Mouse (Mus musculus): ENCODE data around the gene Tsen15. TPM values are rescaled to one million over a fixed set of nuclear protein-coding genes. Genes with fewer than 3 reads are reported as not detected.

Gene Tsen15
- 41.8 and 43.4 TPM in 2 replicates for polyA plus RNA-seq (2015; fragmentation: Nextera tagmentation; extraction: Ambion mirVana)

- peak; percentile 70 for DNase-seq (ENCODE audit: low spot score)
These were observed at the start of gene Tsen15 for GRCm38 (mm10) chr1:152386188-152386835. Gene Tsen15, minus strand, starts transcription at chr1:152386688.

- DNase-seq (ENCODE audit: low spot score) = no peak
These were observed 47.7 kb upstream of the Tsen15 start for GRCm38 (mm10) chr1:152434166-152434565.

- DNase-seq (ENCODE audit: low spot score) = no peak
These were observed 43.3 kb upstream of the Tsen15 start for GRCm38 (mm10) chr1:152429805-152430204.

DNA sequence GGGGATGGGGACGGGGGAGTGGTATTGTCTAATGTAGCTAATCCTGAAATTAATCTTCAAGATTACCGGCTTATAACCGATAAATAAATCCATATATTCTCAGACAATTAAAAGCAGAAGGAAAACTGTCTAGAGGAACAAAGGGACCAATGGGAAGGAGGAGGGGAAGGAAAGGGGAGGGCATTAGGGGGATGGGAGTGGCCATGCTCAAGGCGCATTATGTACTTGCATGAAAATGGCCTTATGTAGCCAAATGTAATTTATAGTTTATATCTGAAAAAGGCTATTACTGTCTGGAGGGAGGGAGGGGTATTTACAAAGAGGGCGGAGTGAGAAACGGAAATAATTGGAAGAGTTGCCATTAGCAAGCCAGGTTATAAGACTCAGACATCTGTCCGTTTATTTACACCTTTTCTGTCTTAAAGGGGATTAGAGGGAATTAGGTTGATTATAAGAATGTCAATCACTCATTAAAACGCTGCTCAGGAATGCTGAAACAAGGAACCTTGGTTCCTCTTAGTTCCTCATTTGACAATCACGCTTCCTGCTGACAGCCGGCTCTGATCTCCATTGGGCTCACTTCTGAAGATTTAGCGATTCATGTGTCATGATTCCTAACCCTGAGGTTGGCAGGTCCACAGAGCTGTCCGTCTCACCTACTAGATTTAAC is 41.6 kb upstream of the Tsen15 start:
- no peak for DNase-seq (ENCODE audit: low spot score)

GRCm38 (mm10) chr1:152423052-152423451 is 36.6 kb upstream of the Tsen15 start:
- no peak for DNase-seq (ENCODE audit: low spot score)

GRCm38 (mm10) chr1:152422295-152422694 is 35.8 kb upstream of the Tsen15 start:
- DNase-seq (ENCODE audit: low spot score) = no peak

DNA sequence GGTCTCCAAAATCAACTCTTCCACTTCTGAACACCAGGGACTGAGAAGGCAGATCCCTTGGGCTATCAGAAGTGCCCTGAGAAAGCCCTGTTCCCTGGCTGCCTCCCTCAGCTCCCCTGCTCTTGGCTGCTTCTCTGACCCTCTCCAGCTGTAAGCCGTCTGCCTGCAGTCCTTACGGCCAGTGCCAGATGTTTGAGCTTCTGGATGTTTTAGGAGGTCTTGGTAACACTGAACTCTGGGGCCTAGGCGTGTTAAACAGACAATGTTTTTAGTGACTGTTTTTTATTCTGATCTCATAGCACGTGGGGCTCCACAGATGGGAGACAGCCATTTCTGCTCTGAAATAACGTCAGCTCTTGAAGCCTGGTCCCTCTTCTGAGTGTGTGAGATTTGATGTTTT is 31.1 kb upstream of the Tsen15 start:
- DNase-seq (ENCODE audit: low spot score) = no peak

DNA sequence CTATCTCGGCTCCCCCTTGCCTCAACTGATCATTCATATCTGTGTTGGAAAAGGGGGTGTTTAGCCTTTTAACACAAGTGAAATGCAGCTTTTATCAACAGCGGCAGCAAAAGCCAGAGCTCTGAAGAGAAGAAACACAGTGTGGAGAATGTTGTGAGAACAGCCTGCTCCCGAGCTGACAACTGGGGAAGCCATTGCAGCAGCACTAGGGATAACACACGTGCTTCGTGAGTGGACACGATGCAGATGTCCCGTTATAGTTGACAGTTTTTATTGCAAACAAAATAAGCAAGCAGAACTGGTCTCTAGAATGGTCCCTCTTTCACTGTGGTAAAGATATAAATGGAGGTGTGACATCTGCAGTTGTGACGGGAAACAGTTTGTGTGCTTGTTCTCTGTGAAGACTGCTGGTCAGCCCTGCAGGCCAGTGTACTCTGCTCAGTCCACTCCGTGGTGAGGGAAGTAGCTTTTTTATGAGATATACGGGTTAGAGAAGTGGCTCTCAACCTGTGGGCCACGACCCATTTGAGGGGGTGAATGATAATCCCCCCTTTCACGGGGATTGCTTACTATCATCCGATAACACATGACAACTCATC is 29.9 kb upstream of the Tsen15 start:
- DNase-seq (ENCODE audit: low spot score) = no peak

DNA sequence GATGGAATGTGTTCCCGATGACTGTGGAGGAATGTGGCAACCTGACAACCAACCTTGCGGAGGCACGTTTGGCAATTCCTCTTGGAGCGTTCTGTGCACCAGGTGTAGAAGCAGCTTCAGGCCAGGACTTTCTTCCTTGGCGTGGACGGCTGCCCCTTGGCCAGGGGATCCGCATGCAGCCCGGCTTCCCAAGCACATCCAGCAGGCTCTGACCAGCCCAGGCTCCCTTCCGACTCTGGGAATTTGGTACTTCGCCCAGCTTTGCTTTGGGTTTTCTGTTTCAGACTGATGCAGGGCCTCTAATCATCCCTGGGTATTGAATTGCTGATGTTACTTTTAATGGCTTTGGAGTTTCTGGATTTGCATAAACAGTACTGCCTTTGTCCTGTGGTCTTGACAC is 28.0 kb upstream of the Tsen15 start:
- DNase-seq (ENCODE audit: low spot score) = no peak

GRCm38 (mm10) chr1:152413961-152414360 is 27.5 kb upstream of the Tsen15 start:
- DNase-seq (ENCODE audit: low spot score) = no peak

DNA sequence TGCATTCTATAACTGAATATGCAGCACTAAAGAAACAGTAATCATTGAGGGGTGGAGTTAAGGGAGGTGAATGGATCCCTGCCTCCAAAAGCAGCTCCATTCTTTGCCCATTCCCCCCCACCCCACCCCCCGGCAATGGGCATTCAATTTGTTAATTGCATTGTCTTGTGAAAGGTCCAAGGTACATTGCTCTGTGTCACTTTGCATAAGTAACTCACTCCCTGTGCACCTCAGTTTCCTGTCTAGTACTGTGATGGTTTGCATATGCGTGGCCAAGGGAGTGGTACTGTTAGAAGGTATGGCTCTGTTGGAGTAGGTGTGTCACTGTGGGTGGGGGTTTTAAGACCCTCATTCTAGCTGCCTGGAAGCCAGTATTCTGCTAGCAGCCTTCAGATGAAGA is 26.6 kb upstream of the Tsen15 start:
- no peak for DNase-seq (ENCODE audit: low spot score)

- no peak for DNase-seq (ENCODE audit: low spot score)
These were observed 24.2 kb upstream of the Tsen15 start for GRCm38 (mm10) chr1:152410657-152411056.

GRCm38 (mm10) chr1:152409356-152409755 is 22.9 kb upstream of the Tsen15 start:
- DNase-seq (ENCODE audit: low spot score) = no peak

- no peak for DNase-seq (ENCODE audit: low spot score)
These were observed 20.8 kb upstream of the Tsen15 start for GRCm38 (mm10) chr1:152407021-152407946.

GRCm38 (mm10) chr1:152400556-152401540 is 14.4 kb upstream of the Tsen15 start:
- DNase-seq (ENCODE audit: low spot score) = no peak

- DNase-seq (ENCODE audit: low spot score) = peak; percentile 6
These were observed 13.5 kb upstream of the Tsen15 start, which contains the start of gene Colgalt2 for GRCm38 (mm10) chr1:152399790-152400555. Gene Colgalt2, plus strand, starts transcription at chr1:152399830.

- no peak for DNase-seq (ENCODE audit: low spot score)
These were observed 12.2 kb upstream of the Tsen15 start for GRCm38 (mm10) chr1:152398708-152399107.

DNA sequence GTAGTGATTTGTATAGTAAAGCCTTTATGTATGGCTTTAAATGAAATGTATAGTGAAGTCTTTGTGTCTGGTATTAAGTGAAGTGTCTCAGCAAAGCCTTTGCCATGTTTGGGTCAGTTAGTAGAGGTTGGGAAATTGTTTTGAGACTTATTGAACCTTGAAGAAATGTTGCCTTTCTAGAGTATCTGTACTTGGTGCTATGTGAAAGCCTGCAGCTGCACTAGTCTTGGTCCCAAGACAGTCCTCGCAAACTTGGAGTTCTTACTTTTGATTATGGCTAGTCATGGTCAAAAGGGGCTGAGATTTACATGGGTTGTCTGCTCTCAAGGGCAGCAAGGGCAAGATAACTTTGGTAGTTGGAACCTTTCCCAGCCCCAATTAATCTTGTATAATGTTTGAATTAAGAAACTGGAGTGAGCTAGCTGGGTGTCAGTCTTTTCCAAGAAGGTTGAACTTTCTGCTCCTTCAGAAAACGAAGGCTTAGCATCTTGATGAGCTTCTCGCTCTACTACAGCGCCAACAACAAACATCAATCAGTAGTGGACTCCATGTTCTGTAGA is 8.5 kb upstream of the Tsen15 start:
- DNase-seq (ENCODE audit: low spot score) = no peak

DNA sequence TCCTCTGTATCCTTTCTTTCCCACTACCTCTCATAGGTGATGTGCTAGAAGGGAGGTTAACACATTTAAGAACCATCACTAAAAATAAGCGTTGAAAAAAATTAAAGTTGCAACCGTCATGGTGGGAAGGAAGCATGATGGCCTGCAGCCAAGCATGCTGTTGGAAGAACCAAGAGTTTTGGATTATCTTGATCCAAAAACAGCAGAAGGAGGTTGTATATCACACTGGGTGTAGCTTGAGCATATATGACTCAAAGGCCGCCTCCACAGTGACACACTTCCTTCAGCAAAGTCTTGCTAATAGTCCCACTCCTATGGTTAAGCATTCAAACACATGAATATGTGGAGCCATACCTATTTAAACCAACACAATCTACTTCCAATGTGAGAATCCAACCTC is 7.6 kb upstream of the Tsen15 start:
- no peak for DNase-seq (ENCODE audit: low spot score)
